In genomic region chr13:59079761-59080461, GRCm38 (mm10) we compare ENCODE assay signal across 12 mouse cellular contexts.
A peak's percentile ranks its signal among the peaks of the same experiment; 100 is the strongest.
DNase-seq lines count a peak whose midpoint lies in the region; ATAC-seq and TF ChIP-seq lines count a peak whose summit lies in the region.
"Had no signal": no experiment of that assay in that cellular context is flagged by ENCODE, and none has a peak within 500 bp of the region (broad histone marks: within the 10 kb centered on the region; RNA-seq: fewer than 3 reads in every experiment).

No protein-coding gene starts in this region.

- no peaks in the 10 kb centered on the region for H3K36me3 ChIP-seq in embryonic facial prominence, embryonic 11.5 days (replicated peaks; ENCODE audit: control insufficient read depth, insufficient read depth, low read depth, low read length)
- no peaks in the 10 kb centered on the region for H3K36me3 ChIP-seq in embryonic facial prominence, embryonic 10.5 days (replicated peaks)
- H3K36me3 ChIP-seq in hindbrain, embryonic 10.5 days: no peaks in the 10 kb centered on the region
- H3K36me3 ChIP-seq in midbrain, embryonic 10.5 days: no peaks in the 10 kb centered on the region
- no peaks in the 10 kb centered on the region for H3K36me3 ChIP-seq in kidney, adult 2 months (ENCODE audit: control insufficient read depth, insufficient read depth, low read length)
- H3K36me3 ChIP-seq: heart, embryonic 10.5 days; liver, embryonic 15.5 days had no signal

- DNase-seq in embryonic facial prominence, embryonic 11.5 days (ENCODE audit: low spot score): peak; percentile 38
- no peak for DNase-seq in embryonic facial prominence, embryonic 10.5 days (ENCODE audit: low spot score)
- DNase-seq in brain, embryonic 14.5 days (ENCODE audit: low read depth): peak; percentile 82
- DNase-seq in hindbrain, embryonic 10.5 days (ENCODE audit: low spot score): peak; percentile 53
- DNase-seq in midbrain, embryonic 10.5 days (ENCODE audit: low spot score): peak; percentile 55
- DNase-seq in MN1 (ENCODE audit: low spot score): no peak
- no peak for DNase-seq in kidney, adult 2 months
- DNase-seq in spleen, postnatal 36 days (ENCODE audit: low spot score in 2 of 2): no peak
- DNase-seq: adrenal gland, postnatal 25 days; cerebellum, adult 9-10 months had no signal

- ATAC-seq in embryonic facial prominence, embryonic 11.5 days (replicated peaks; ENCODE audit: insufficient number of reproducible peaks, low FRiP score, low TSS enrichment, low read depth): no peak

- no peak overlapping the region for H3K9ac ChIP-seq in embryonic facial prominence, embryonic 11.5 days (replicated peaks; ENCODE audit: low read length)
- H3K9ac ChIP-seq: liver, embryonic 15.5 days had no signal

- H3K4me2 ChIP-seq in embryonic facial prominence, embryonic 11.5 days (ENCODE audit: low read depth, low read length): no peak overlapping the region
- H3K4me2 ChIP-seq: liver, embryonic 15.5 days had no signal

- H3K4me3 ChIP-seq in embryonic facial prominence, embryonic 11.5 days (ENCODE audit: low read depth, low read length): no peak overlapping the region
- H3K4me3 ChIP-seq in embryonic facial prominence, embryonic 10.5 days: no peak overlapping the region
- no peak overlapping the region for H3K4me3 ChIP-seq in hindbrain, embryonic 10.5 days
- no peak overlapping the region for H3K4me3 ChIP-seq in midbrain, embryonic 10.5 days
- H3K4me3 ChIP-seq in kidney, adult 2 months (ENCODE audit: insufficient read depth, low read depth, low read length): no peak overlapping the region
- H3K4me3 ChIP-seq: heart, embryonic 10.5 days; liver, embryonic 15.5 days had no signal

- TF ChIP-seq CTCF in brain, embryonic 14.5 days (IDR thresholded peaks at IDR 0.05; ENCODE audit: borderline replicate concordance, extremely low read depth, insufficient read depth, insufficient read length): no peak
- TF ChIP-seq CTCF in kidney, adult 2 months (conservative IDR thresholded peaks at IDR 0.05; ENCODE audit: insufficient read depth, insufficient read length, low read depth, low read length): no peak

- H3K9me3 ChIP-seq in embryonic facial prominence, embryonic 11.5 days (replicated peaks; ENCODE audit: control insufficient read depth, low read length): no peaks in the 10 kb centered on the region
- H3K9me3 ChIP-seq in embryonic facial prominence, embryonic 10.5 days: no peaks in the 10 kb centered on the region
- no peaks in the 10 kb centered on the region for H3K9me3 ChIP-seq in hindbrain, embryonic 10.5 days
- no peaks in the 10 kb centered on the region for H3K9me3 ChIP-seq in midbrain, embryonic 10.5 days (replicated peaks)
- H3K9me3 ChIP-seq: heart, embryonic 10.5 days; liver, embryonic 15.5 days had no signal

- TF ChIP-seq POLR2A in brain, embryonic 14.5 days (IDR thresholded peaks at IDR 0.05; ENCODE audit: borderline replicate concordance, extremely low read depth, insufficient read depth, insufficient read length, poor library complexity, severe bottlenecking): no peak
- no peak for TF ChIP-seq POLR2A in kidney, adult 2 months (IDR thresholded peaks at IDR 0.05; ENCODE audit: low read depth, low read length)

- WGBS in embryonic facial prominence, embryonic 11.5 days: 52% methylated on average over 7 of the region's 7 CpGs
- 57% methylated on average over 7 of the region's 7 CpGs for WGBS in embryonic facial prominence, embryonic 10.5 days
- 30% methylated on average over 7 of the region's 7 CpGs for WGBS in hindbrain, embryonic 10.5 days
- 41% methylated on average over 7 of the region's 7 CpGs for WGBS in midbrain, embryonic 10.5 days
- 76% methylated on average over 7 of the region's 7 CpGs for WGBS in kidney, adult 2 months

- H3K27ac ChIP-seq in embryonic facial prominence, embryonic 11.5 days (replicated peaks; ENCODE audit: low read depth, low read length): no peak overlapping the region
- no peak overlapping the region for H3K27ac ChIP-seq in embryonic facial prominence, embryonic 10.5 days (replicated peaks)
- peak overlapping the region; percentile 83 for H3K27ac ChIP-seq in hindbrain, embryonic 10.5 days
- H3K27ac ChIP-seq in midbrain, embryonic 10.5 days (replicated peaks): peak overlapping the region; percentile 82
- no peak overlapping the region for H3K27ac ChIP-seq in kidney, adult 2 months (ENCODE audit: insufficient read depth, low read depth, low read length)
- H3K27ac ChIP-seq: heart, embryonic 10.5 days; liver, embryonic 15.5 days had no signal

- H3K27me3 ChIP-seq in embryonic facial prominence, embryonic 11.5 days (ENCODE audit: control insufficient read depth, insufficient read depth, low read length): no peaks in the 10 kb centered on the region
- H3K27me3 ChIP-seq in embryonic facial prominence, embryonic 10.5 days (replicated peaks; ENCODE audit: low read depth, poor library complexity, severe bottlenecking): peaks cover 31% of the 10 kb centered on the region
- peaks cover 44% of the 10 kb centered on the region for H3K27me3 ChIP-seq in hindbrain, embryonic 10.5 days (ENCODE audit: insufficient read depth, poor library complexity, severe bottlenecking)
- H3K27me3 ChIP-seq in midbrain, embryonic 10.5 days (ENCODE audit: low read depth, poor library complexity, severe bottlenecking): peaks cover 27% of the 10 kb centered on the region
- no peaks in the 10 kb centered on the region for H3K27me3 ChIP-seq in kidney, adult 2 months (replicated peaks; ENCODE audit: control insufficient read depth, insufficient read depth, low read length)

- no peaks in the 10 kb centered on the region for H3K4me1 ChIP-seq in embryonic facial prominence, embryonic 11.5 days (ENCODE audit: control insufficient read depth, insufficient read depth, low read length)
- H3K4me1 ChIP-seq in embryonic facial prominence, embryonic 10.5 days: peaks cover 12% of the 10 kb centered on the region
- H3K4me1 ChIP-seq in hindbrain, embryonic 10.5 days (replicated peaks): peaks cover 16% of the 10 kb centered on the region
- peaks cover 29% of the 10 kb centered on the region for H3K4me1 ChIP-seq in midbrain, embryonic 10.5 days
- no peaks in the 10 kb centered on the region for H3K4me1 ChIP-seq in kidney, adult 2 months (ENCODE audit: control insufficient read depth, insufficient read depth, low read length)
- H3K4me1 ChIP-seq: heart, embryonic 10.5 days; liver, embryonic 15.5 days had no signal

Comparison
In these comparisons a context has a peak if more than half of its experiments do, and no peak if none do; other contexts are left out.
1. DNase-seq: peak in embryonic facial prominence, embryonic 11.5 days (single experiment), brain, embryonic 14.5 days (single experiment), hindbrain, embryonic 10.5 days (single experiment) and midbrain, embryonic 10.5 days (single experiment); none in embryonic facial prominence, embryonic 10.5 days (single experiment), MN1 (single experiment), kidney, adult 2 months (single experiment) and spleen, postnatal 36 days (0 of 2).
2. H3K27ac ChIP-seq: peak in hindbrain, embryonic 10.5 days (single experiment) and midbrain, embryonic 10.5 days (single experiment); none in embryonic facial prominence, embryonic 11.5 days (single experiment), embryonic facial prominence, embryonic 10.5 days (single experiment) and kidney, adult 2 months (single experiment).